In the genomic region with DNA sequence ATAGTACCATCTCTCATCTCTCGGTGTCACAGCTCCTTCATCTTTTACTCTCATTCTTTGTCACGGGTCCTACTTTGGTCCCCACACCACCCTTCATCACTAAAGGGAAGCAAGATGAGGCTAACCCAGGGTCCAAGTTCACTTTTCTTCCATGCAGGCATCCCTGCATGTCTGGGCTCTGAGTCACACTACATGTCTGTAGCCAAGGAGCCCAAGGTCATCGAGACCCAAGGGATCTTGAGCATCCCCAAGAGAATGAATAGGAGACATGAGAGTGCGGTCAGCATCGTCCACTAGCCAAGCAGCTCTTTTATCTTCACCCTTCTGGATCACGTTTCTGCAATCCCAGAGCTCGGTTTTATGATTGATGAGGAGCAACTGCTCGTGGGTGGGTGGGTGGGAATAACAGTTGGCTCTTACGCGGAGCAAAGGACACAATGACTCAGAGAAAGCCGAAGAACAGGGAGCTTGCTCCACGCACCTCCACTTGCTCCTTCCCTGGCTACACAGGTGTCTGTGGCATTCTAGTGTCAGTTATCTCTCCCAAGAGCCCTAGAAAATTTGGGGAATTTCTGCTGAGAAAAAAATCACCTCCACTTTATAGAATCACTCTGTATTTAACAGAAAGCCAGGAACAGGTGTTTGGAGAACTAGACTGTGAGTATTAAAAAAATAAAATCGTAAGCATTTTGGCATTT, we compare ENCODE assay signal across 19 mouse cellular contexts.
A peak's percentile ranks its signal among the peaks of the same experiment; 100 is the strongest.
DNase-seq lines count a peak whose midpoint lies in the region; TF ChIP-seq lines count a peak whose summit lies in the region.
"Had no signal": no experiment of that assay in that cellular context is flagged by ENCODE, and none has a peak within 500 bp of the region (broad histone marks: within the 10 kb centered on the region; RNA-seq: fewer than 3 reads in every experiment).

No protein-coding gene starts in this region.

- H3K79me2 ChIP-seq in C2C12 (ENCODE audit: control insufficient read depth, insufficient read depth) (no peaks in the 10 kb centered on the region), myocyte (ENCODE audit: control insufficient read depth, insufficient read depth) (no peaks in the 10 kb centered on the region)

- TF ChIP-seq POLR2A in myocyte (IDR thresholded peaks at IDR 0.05; ENCODE audit: insufficient read length, low read depth): no peak

- no peaks in the 10 kb centered on the region for H3K36me3 ChIP-seq in C2C12 (ENCODE audit: control insufficient read depth, insufficient read depth)
- no peaks in the 10 kb centered on the region for H3K36me3 ChIP-seq in myocyte (ENCODE audit: control insufficient read depth, insufficient read depth)
- H3K36me3 ChIP-seq in forebrain, embryonic 10.5 days (replicated peaks): no peaks in the 10 kb centered on the region
- H3K36me3 ChIP-seq: G1E had no signal

- H3K79me3 ChIP-seq in C2C12 (ENCODE audit: low read depth): no peaks in the 10 kb centered on the region

- H3ac ChIP-seq in C2C12 (ENCODE audit: control insufficient read depth, insufficient read length, low read depth) (no peak overlapping the region), myocyte (ENCODE audit: control insufficient read depth, insufficient read length) (no peak overlapping the region)

- H3K27ac ChIP-seq in layer of hippocampus, adult 2 months: peak overlapping the region; percentile 14; the same call in 1 of the 2 replicates
- no peak overlapping the region for H3K27ac ChIP-seq in forebrain, embryonic 10.5 days

- no peak for TF ChIP-seq CTCF in layer of hippocampus, adult 2 months (conservative IDR thresholded peaks at IDR 0.05)
- no peak for TF ChIP-seq CTCF in C2C12 (IDR thresholded peaks at IDR 0.05; ENCODE audit: control insufficient read depth, insufficient read depth, insufficient read length)

- H3K27me3 ChIP-seq in C2C12 (ENCODE audit: control insufficient read depth, insufficient read depth, insufficient read length) (no peaks in the 10 kb centered on the region), myocyte (ENCODE audit: control insufficient read depth, insufficient read depth, insufficient read length) (no peaks in the 10 kb centered on the region)
- H3K27me3 ChIP-seq in forebrain, embryonic 10.5 days (ENCODE audit: poor library complexity, severe bottlenecking): no peaks in the 10 kb centered on the region

- peak overlapping the region; percentile 65 for H3K4me2 ChIP-seq in myocyte (ENCODE audit: low read depth)

- 91% methylated on average over 13 of the region's 13 CpGs for WGBS in forebrain, embryonic 10.5 days

- no peaks in the 10 kb centered on the region for H3K9me3 ChIP-seq in forebrain, embryonic 10.5 days
- H3K9me3 ChIP-seq: G1E had no signal

- H3K4me3 ChIP-seq in layer of hippocampus, adult 2 months: no peak overlapping the region
- H3K4me3 ChIP-seq in C2C12 (ENCODE audit: insufficient read depth, poor library complexity, severe bottlenecking): no peak overlapping the region
- no peak overlapping the region for H3K4me3 ChIP-seq in myocyte
- H3K4me3 ChIP-seq in forebrain, embryonic 10.5 days: no peak overlapping the region

- H3K4me1 ChIP-seq in forebrain, embryonic 10.5 days: no peaks in the 10 kb centered on the region

- DNase-seq in heart, adult 11 months: peak; percentile 91
- no peak for DNase-seq in heart, adult 8-10 months (ENCODE audit: low spot score)
- no peak for DNase-seq in layer of hippocampus, adult 2 months (ENCODE audit: low spot score in 2 of 2)
- no peak for DNase-seq in layer of hippocampus, postnatal 36 days
- DNase-seq in forebrain, embryonic 10.5 days (ENCODE audit: extremely low spot score, low spot score): no peak
- DNase-seq in retina, postnatal 1 day: no peak
- DNase-seq: adrenal gland, adult 2 months; adrenal gland, adult 8-10 months; adrenal gland, postnatal 10 days; adrenal gland, postnatal 14 days; adrenal gland, postnatal 25 days; adrenal gland, postnatal 36 days; B cell, adult 2 months; cerebellum, adult 11 months; cerebellum, adult 11-12 months; cerebellum, adult 18-20 months had no signal

TF ChIP-seq in C2C12, 6 proteins besides CTCF, POLR2A, EP300 and RAD21:
- TF ChIP-seq CEBPB (IDR thresholded peaks at IDR 0.05; ENCODE audit: low read depth) (no peak), MYOD1 (IDR thresholded peaks at IDR 0.05; ENCODE audit: control insufficient read depth, insufficient read length, low read depth) (peak; percentile 84), FOSL1 (IDR thresholded peaks at IDR 0.05; ENCODE audit: insufficient read depth, low read length, poor library complexity, severe bottlenecking) (peak; percentile 75)

TF ChIP-seq in myocyte, 11 proteins besides CTCF, POLR2A, EP300 and RAD21:
- TF ChIP-seq USF1 (IDR thresholded peaks at IDR 0.05; ENCODE audit: low read depth): no peak
- peak; percentile 5 for TF ChIP-seq TCF12 (IDR thresholded peaks at IDR 0.05; ENCODE audit: insufficient read depth, poor library complexity, severe bottlenecking)
- TF ChIP-seq MYOD1 (IDR thresholded peaks at IDR 0.05; ENCODE audit: control insufficient read depth in 1 of 3, insufficient read length in 2 of 3, low read depth in 2 of 3): peak in 2 of 3 experiments; percentile 76 to 87
- peak in 1 of 3 experiments; percentile 65 for TF ChIP-seq MYOG (IDR thresholded peaks at IDR 0.05; ENCODE audit: control insufficient read depth in 1 of 3, insufficient read depth in 1 of 3, insufficient read length in 2 of 3, low read depth in 2 of 3)
